Mouse (Mus musculus) mouse embryonic stem cell (cell line): ENCODE results near the gene Pole4.
"Not testable (repeated sequence)": the region's sequence is repeated elsewhere in the genome, so short reads cannot be mapped to it uniquely, and the experiment has no call there.

ENCODE experiments used
- in situ Hi-C, 2 experiments: fragments of 300-500 bp; cut with MboI; formaldehyde crosslinking; loops; 1 replicate in 1 of 2; 3 replicates in 1 of 2; pipeline ENCODE4 v1.14.3; 2019 to 2020; ENCODE audit warnings: low sequenced_read_pairs in 2 of 2, low pct_unique_long_range_greater_than_20kb in 1 of 2, mixed read lengths in 1 of 2; ENCODE audit not compliant: unreplicated experiment in 1 of 2

Gene Pole4

GRCm38 (mm10) chr6:82652521-82653168 is 52.5 kb downstream of the Pole4 start:
- in situ Hi-C loops, result loop anchor here in 1 of 2 experiments (5.0 kb wide), 1 partner anchor 50 kb away; no protein-coding TSS in a partner anchor

GRCm38 (mm10) chr6:82649096-82649495 is 56.1 kb downstream of the Pole4 start:
- in situ Hi-C loops, result no loop called here

- in situ Hi-C loops, result no loop called here
Observed at GRCm38 (mm10) chr6:82647940-82648655, 57.1 kb downstream of the Pole4 start.

GRCm38 (mm10) chr6:82647001-82647400 is 58.2 kb downstream of the Pole4 start:
- in situ Hi-C loops, result no loop called here

GRCm38 (mm10) chr6:82640046-82640445 is 65.1 kb downstream of the Pole4 start:
- in situ Hi-C loops, result no loop called here

- in situ Hi-C loops, result not testable (repeated sequence)
Observed at GRCm38 (mm10) chr6:82625331-82625730, 79.8 kb downstream of the Pole4 start.

- in situ Hi-C loops, result no loop called here
Observed at GRCm38 (mm10) chr6:82613201-82613600, 92.0 kb downstream of the Pole4 start.

- in situ Hi-C loops, result no loop called here
Observed at GRCm38 (mm10) chr6:82611049-82611448, 94.1 kb downstream of the Pole4 start.

- in situ Hi-C loops, result no loop called here
Observed at GRCm38 (mm10) chr6:82609339-82609926, 95.7 kb downstream of the Pole4 start.

GRCm38 (mm10) chr6:82608756-82609155 is 96.4 kb downstream of the Pole4 start:
- in situ Hi-C loops, result no loop called here

GRCm38 (mm10) chr6:82604791-82605190 is 100.4 kb downstream of the Pole4 start:
- in situ Hi-C loops, result no loop called here

- in situ Hi-C loops, result no loop called here
Observed at GRCm38 (mm10) chr6:82603665-82604064, 101.5 kb downstream of the Pole4 start.

GRCm38 (mm10) chr6:82603228-82603627 is 101.9 kb downstream of the Pole4 start:
- in situ Hi-C loops, result no loop called here

- in situ Hi-C loops, result no loop called here
Observed at GRCm38 (mm10) chr6:82595461-82596090, 109.6 kb downstream of the Pole4 start.

GRCm38 (mm10) chr6:82589387-82589786 is 115.8 kb downstream of the Pole4 start:
- in situ Hi-C loops, result no loop called here

- in situ Hi-C loops, result no loop called here
Observed at GRCm38 (mm10) chr6:82585396-82585795, 119.8 kb downstream of the Pole4 start.

GRCm38 (mm10) chr6:82575445-82575844 is 129.7 kb downstream of the Pole4 start:
- in situ Hi-C loops, result no loop called here
